Mouse (Mus musculus): Measurements from ENCODE around the gene Nol3.

DNA sequence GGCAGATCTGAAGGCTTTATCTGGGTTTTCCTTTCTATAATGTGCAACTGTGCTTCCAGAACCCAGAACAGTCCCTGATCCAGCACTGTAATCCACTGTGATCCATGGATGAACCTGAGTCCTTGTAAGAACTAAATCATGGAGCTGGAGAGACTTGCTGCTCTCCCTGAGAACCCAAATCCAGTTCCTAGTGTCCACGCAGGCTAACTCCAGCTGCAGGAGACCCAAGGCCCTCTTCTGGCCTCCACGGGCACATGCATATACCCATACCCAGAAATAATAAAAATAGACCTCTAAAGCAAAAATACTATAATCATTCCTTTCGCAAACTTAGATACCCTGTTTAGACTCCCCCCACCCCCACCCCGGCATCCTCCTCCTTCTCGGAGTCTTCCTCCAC, 12.3 kb downstream of the Nol3 start:
- TF ChIP-seq CTCF (IDR thresholded peaks at IDR 0.05; ENCODE audit: low read depth) (no peak), EP300 (optimal IDR thresholded peaks at IDR 0.05) (no peak)

Data from stomach, postnatal 0 days (tissue).